Mouse (Mus musculus) ES-Bruce4 (cell line): ENCODE data around the gene RPS10-NUDT3. TPM values are rescaled to one million over a fixed set of nuclear protein-coding genes. Genes with fewer than 3 reads are reported as not detected.
"Not testable (repeated sequence)": the region's sequence is repeated elsewhere in the genome, so short reads cannot be mapped to it uniquely, and the experiment has no call there.

Experiments used
- H3K27ac ChIP-seq: 2 replicates; pipeline ENCODE4 v1.5.1; 2012; ENCODE audit warnings: low read length, inconsistent platforms; ENCODE audit not compliant: insufficient read depth
- H3K27me3 ChIP-seq: 2 replicates; pipeline ENCODE4 v1.6.1; 2012; ENCODE audit warnings: mild to moderate bottlenecking, low read length, inconsistent platforms; ENCODE audit not compliant: control insufficient read depth, poor library complexity, insufficient read depth, severe bottlenecking
- H3K36me3 ChIP-seq: 2 replicates; pipeline ENCODE4 v1.6.1; 2012; ENCODE audit warnings: inconsistent platforms, mild to moderate bottlenecking, low read length, moderate library complexity; ENCODE audit not compliant: control insufficient read depth, poor library complexity, insufficient read depth, severe bottlenecking
- H3K4me1 ChIP-seq: one replicate; pipeline ENCODE4 v1.8.1; 2011; ENCODE audit warnings: low read length; ENCODE audit not compliant: control insufficient read depth, insufficient read depth
- H3K4me3 ChIP-seq: 2 replicates; pipeline ENCODE4 v1.5.1; 2011; ENCODE audit warnings: low read depth, mild to moderate bottlenecking, low read length
- H3K9ac ChIP-seq: 2 replicates; pipeline ENCODE4 v1.6.1; 2012; ENCODE audit warnings: low read depth, mild to moderate bottlenecking, inconsistent platforms; ENCODE audit not compliant: poor library complexity, severe bottlenecking
- H3K9me3 ChIP-seq: replicated peaks from 2 replicates; pipeline ENCODE4 v1.6.1; 2012; ENCODE audit warnings: mild to moderate bottlenecking, low read length, inconsistent platforms; ENCODE audit not compliant: control insufficient read depth, poor library complexity, insufficient read depth, severe bottlenecking
- CTCF ChIP-seq: IDR thresholded peaks from one replicate; pipeline ENCODE4 v1.8.1; 2011; ENCODE audit warnings: low read depth, low read length
- EP300 ChIP-seq: IDR thresholded peaks from 2 replicates; pipeline ENCODE4 v1.6.1; 2011; ENCODE audit warnings: low read depth, low read length; ENCODE audit not compliant: insufficient read depth
- POLR2A ChIP-seq: IDR thresholded peaks from one replicate; pipeline ENCODE4 v1.8.1; 2011; ENCODE audit warnings: low read length; ENCODE audit not compliant: insufficient read depth
- polyA plus RNA-seq: library from polyadenylated mRNA; stranded (reverse); fragments of >200 nt; gene quantifications from 2 replicates; pipeline ENCODE4 v1.2.4, GENCODE M21; 2011; ENCODE audit warnings: low read depth; ENCODE audit not compliant: missing spikeins, insufficient read depth, insufficient read length

RPS10-NUDT3 gene
- polyA plus RNA-seq, 1 experiment: not detected

DNA sequence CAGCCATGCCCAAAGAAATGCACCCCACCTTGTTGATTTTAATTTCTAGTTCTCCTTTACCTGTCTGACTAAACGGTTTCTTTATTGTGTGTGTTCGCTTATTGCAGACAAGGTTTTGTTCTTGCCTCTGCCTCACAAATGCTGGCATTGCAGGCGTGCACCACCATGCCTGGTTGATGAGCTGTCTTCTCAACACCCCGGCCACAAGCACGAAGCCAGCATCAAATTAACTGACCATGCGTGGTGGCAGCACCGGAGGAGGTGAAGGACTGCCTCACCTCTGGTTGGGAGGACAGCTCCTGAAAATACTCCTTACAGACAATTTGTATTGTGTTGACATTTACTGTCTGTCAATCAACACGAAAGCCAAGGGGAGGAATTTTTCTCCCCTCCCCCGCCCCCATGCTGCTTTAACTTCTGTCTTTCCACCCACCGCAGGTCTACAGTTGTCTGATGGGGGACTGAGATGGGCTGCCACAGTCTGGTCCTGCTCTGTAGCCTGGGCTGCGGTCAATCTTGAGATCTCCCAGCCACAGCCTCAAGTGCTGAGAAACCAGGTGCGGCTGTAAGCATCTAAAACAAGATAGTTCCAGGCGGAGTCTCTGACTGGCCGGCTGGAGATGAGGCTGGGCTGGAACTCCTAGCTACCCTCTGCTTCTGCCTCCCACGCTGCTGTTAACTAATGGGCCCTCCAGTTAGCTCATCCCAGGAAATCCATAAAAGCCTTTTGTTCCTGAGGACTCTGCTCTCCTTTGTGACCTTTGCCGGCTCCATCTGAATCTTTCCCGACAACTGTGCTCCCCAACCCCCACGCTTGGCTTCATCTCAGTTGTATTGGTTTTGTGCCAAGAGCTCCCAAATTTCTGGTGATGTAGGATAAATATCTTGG is 1.4 kb upstream of the RPS10-NUDT3 start, which contains the start of gene Rps10:
Gene Rps10, minus strand, starts transcription at position 538 of the 889 bp plus-strand sequence.
- H3K27ac ChIP-seq: peak within 1 kb of the TSS; percentile 63
- peaks cover 5% of the 10 kb centered on the region for H3K4me1 ChIP-seq
- peak within 1 kb of the TSS; percentile 34 for H3K9ac ChIP-seq
- peaks cover 35% of the 10 kb centered on the region for H3K36me3 ChIP-seq
- H3K9me3 ChIP-seq: no peaks in the 10 kb centered on the region
- no peaks in the 10 kb centered on the region for H3K27me3 ChIP-seq
- H3K4me3 ChIP-seq: peak within 1 kb of the TSS; percentile 59
- no peak for TF ChIP-seq POLR2A
- no peak for TF ChIP-seq EP300

DNA sequence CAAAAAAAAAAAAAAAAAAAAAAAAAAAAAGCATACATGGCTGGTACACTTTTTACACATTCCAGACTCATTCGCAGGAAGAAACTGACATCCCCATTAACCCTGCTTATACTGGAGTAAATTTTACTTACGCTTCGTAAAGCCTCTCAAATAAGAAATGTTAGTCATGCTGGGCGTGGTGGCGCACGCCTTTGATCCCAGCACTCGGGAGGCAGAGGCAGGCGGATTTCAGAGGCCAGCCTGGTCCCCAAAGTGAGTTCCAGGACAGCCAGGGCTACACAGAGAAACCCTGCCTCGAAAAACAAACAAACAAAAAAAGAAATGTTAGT is 517 bp upstream of the RPS10-NUDT3 start:
- H3K9me3 ChIP-seq, H3K4me1 ChIP-seq, H3K27me3 ChIP-seq: not testable (repeated sequence)
- Histone ChIP-seq H3K36me3 (peaks cover 43% of the 10 kb centered on the region), H3K9ac (peak overlapping the region; percentile 34), H3K27ac (peak overlapping the region; percentile 17; the same call in 1 of the 2 replicates), H3K4me3 (peak overlapping the region; percentile 59)

GRCm38 (mm10) chr17:27629249-27630020 is 5.6 kb downstream of the RPS10-NUDT3 start:
- Histone ChIP-seq H3K9ac (no peak overlapping the region), H3K9me3 (no peaks in the 10 kb centered on the region), H3K27me3 (no peaks in the 10 kb centered on the region), H3K4me1 (no peaks in the 10 kb centered on the region), H3K36me3 (peaks cover 46% of the 10 kb centered on the region), H3K4me3 (no peak overlapping the region), H3K27ac (peak overlapping the region; percentile 20)
- no peak for TF ChIP-seq EP300
- TF ChIP-seq CTCF: peak; percentile 88

GRCm38 (mm10) chr17:27628376-27628775 is 6.6 kb downstream of the RPS10-NUDT3 start:
- Histone ChIP-seq H3K27ac (no peak overlapping the region), H3K9ac (no peak overlapping the region), H3K9me3 (no peaks in the 10 kb centered on the region), H3K4me3 (no peak overlapping the region), H3K36me3 (peaks cover 35% of the 10 kb centered on the region), H3K27me3 (no peaks in the 10 kb centered on the region), H3K4me1 (no peaks in the 10 kb centered on the region)
- TF ChIP-seq CTCF (no peak), POLR2A (no peak), EP300 (no peak)

DNA sequence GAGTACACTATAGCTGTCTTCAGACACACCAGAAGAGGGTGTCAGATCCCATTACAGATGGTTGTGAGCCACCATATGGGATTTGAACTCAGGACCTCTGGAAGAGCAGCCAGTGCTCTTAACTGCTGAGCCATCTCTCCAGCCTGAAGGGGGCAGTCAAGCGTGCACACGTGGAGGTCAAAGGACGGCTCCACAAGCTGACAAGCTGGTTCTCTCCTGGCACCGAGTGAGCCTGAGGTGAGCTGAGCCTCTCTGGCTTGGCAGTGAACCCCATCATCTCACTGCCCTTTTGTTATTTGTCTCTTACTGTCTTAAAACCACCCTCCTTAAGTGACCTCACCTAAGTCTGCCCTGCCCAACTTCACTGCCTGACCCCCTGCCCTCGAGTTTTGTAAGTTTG is 7.6 kb downstream of the RPS10-NUDT3 start:
- no peaks in the 10 kb centered on the region for H3K27me3 ChIP-seq
- H3K4me1 ChIP-seq: no peaks in the 10 kb centered on the region
- H3K27ac ChIP-seq: no peak overlapping the region
- peaks cover 26% of the 10 kb centered on the region for H3K36me3 ChIP-seq
- no peak overlapping the region for H3K9ac ChIP-seq
- TF ChIP-seq CTCF (peak; percentile 51), EP300 (no peak), POLR2A (no peak)
- no peaks in the 10 kb centered on the region for H3K9me3 ChIP-seq
- no peak overlapping the region for H3K4me3 ChIP-seq

- Histone ChIP-seq H3K9ac (no peak overlapping the region), H3K4me3 (no peak overlapping the region), H3K27ac (no peak overlapping the region), H3K27me3 (no peaks in the 10 kb centered on the region), H3K4me1 (no peaks in the 10 kb centered on the region), H3K36me3 (peaks cover 18% of the 10 kb centered on the region), H3K9me3 (no peaks in the 10 kb centered on the region)
- TF ChIP-seq EP300 (no peak), POLR2A (no peak), CTCF (no peak)
These were observed 8.3 kb downstream of the RPS10-NUDT3 start for GRCm38 (mm10) chr17:27626681-27627080.
